In genomic region chrX:164270603-164271002, GRCm38 (mm10) we compare ENCODE assay signal across 16 mouse cellular contexts. TPM values are rescaled to one million over a fixed set of nuclear protein-coding genes. Genes with fewer than 3 reads are reported as not detected.
"Had no signal": no experiment of that assay in that cellular context is flagged by ENCODE, and none has a peak within 500 bp of the region (broad histone marks: within the 10 kb centered on the region; RNA-seq: fewer than 3 reads in every experiment).

No protein-coding gene starts in this region.

- H3K9me3 ChIP-seq: intestine, embryonic 15.5 days; limb, embryonic 12.5 days; lung, embryonic 15.5 days; midbrain, embryonic 13.5 days; neural tube, embryonic 15.5 days had no signal

- DNase-seq: kidney, adult 18-20 months; kidney, postnatal 10 days; kidney, postnatal 4 days; lung, postnatal 14 days; retina, postnatal 1 day; right cerebral cortex, postnatal 4 days; spleen, adult 18-20 months; thymus, adult 18-20 months; thymus, postnatal 14 days had no signal

- H3K27me3 ChIP-seq: intestine, embryonic 15.5 days had no signal

- H3K4me1 ChIP-seq: intestine, embryonic 15.5 days; limb, embryonic 12.5 days; lung, embryonic 15.5 days; midbrain, embryonic 13.5 days; neural tube, embryonic 15.5 days had no signal

- H3K27ac ChIP-seq: intestine, embryonic 15.5 days; limb, embryonic 12.5 days; lung, embryonic 15.5 days; macrophage; midbrain, embryonic 13.5 days; neural tube, embryonic 15.5 days had no signal

- H3K9ac ChIP-seq: intestine, embryonic 15.5 days; limb, embryonic 12.5 days; lung, embryonic 15.5 days; midbrain, embryonic 13.5 days; neural tube, embryonic 15.5 days had no signal

- H3K36me3 ChIP-seq: intestine, embryonic 15.5 days; limb, embryonic 12.5 days; lung, embryonic 15.5 days; midbrain, embryonic 13.5 days; neural tube, embryonic 15.5 days had no signal

- H3K4me3 ChIP-seq: intestine, embryonic 15.5 days; neural tube, embryonic 15.5 days had no signal

- ATAC-seq: midbrain, embryonic 13.5 days had no signal

RNA-seq across cellular contexts. Expression of gene Bmx, which starts 12.6 kb away (rescaled TPM):
- polyA plus RNA-seq: liver, adult 2 months had no signal
